Mouse (Mus musculus): ENCODE measurements at regions not wholly inside any gene's neighbourhood (a gene's known extent, or its start where the extent isn't known, plus 50 kb on each side); places are given as distances from the start of the nearest gene placed in this dataset.
"Not testable (repeated sequence)": the region's sequence is repeated elsewhere in the genome, so short reads cannot be mapped to it uniquely, and the experiment has no call there.

DNA sequence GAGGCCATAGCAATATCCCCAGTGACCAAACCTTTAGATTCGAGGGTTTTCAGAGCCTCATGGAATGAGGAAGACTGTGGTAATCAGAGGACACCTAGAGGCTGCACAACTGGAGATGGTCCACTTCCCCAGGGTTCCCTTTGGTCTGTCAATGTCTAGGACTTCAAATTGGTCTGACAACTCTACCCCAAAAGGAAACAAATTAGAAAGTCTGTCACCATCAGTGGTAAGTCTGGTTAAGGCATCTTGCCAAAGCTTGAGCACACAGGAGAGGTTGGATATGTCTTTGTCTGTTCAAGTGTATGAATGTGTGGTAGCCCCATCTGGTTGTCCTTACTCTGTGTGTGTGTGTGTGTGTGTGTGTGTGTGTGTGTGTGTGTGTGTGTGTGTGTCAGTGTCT, 494.3 kb upstream of the Tbl1xr1 start:
- Histone ChIP-seq H3K36me3 (ENCODE audit: insufficient read depth, low read length) (no peaks in the 10 kb centered on the region), H3K4me3 (ENCODE audit: low read depth, low read length) (no peak overlapping the region), H3K27ac (ENCODE audit: low read length) (no peak overlapping the region), H3K9ac (replicated peaks; ENCODE audit: low read depth) (no peak overlapping the region), H3K4me1 (ENCODE audit: insufficient read depth, low read depth, low read length) (no peaks in the 10 kb centered on the region), H3K9me3 (ENCODE audit: low read length) (no peaks in the 10 kb centered on the region), H3K27me3 (replicated peaks; ENCODE audit: insufficient read depth, low read length) (no peaks in the 10 kb centered on the region), H3K4me2 (replicated peaks; ENCODE audit: low read depth, low read length) (no peak overlapping the region)
- no peak for TF ChIP-seq CTCF (IDR thresholded peaks at IDR 0.05)
- no peak for TF ChIP-seq EP300 (IDR thresholded peaks at IDR 0.05)
- WGBS = 69% methylated on average over 1 of the region's 1 CpGs
- ATAC-seq = no peak
- no peak for DNase-seq (ENCODE audit: low spot score)

- Histone ChIP-seq H3K4me3 (ENCODE audit: low read depth, low read length) (no peak overlapping the region), H3K27me3 (replicated peaks; ENCODE audit: insufficient read depth, low read length) (no peaks in the 10 kb centered on the region), H3K4me2 (replicated peaks; ENCODE audit: low read depth, low read length) (no peak overlapping the region), H3K4me1 (ENCODE audit: insufficient read depth, low read depth, low read length) (no peaks in the 10 kb centered on the region), H3K36me3 (ENCODE audit: insufficient read depth, low read length) (no peaks in the 10 kb centered on the region), H3K9me3 (ENCODE audit: low read length) (no peaks in the 10 kb centered on the region), H3K27ac (ENCODE audit: low read length) (no peak overlapping the region), H3K9ac (replicated peaks; ENCODE audit: low read depth) (no peak overlapping the region)
- DNase-seq (ENCODE audit: low spot score) (no peak), ATAC-seq (no peak)
- TF ChIP-seq CTCF (IDR thresholded peaks at IDR 0.05) = no peak
- TF ChIP-seq EP300 (IDR thresholded peaks at IDR 0.05) = no peak
- WGBS = 59% methylated on average over 3 of the region's 3 CpGs
Observed at GRCm38 (mm10) chr3:21585767-21586166, 490.7 kb upstream of the Tbl1xr1 start.

- Histone ChIP-seq H3K4me2 (replicated peaks; ENCODE audit: low read depth, low read length) (no peak overlapping the region), H3K9me3 (ENCODE audit: low read length) (no peaks in the 10 kb centered on the region), H3K27ac (ENCODE audit: low read length) (no peak overlapping the region), H3K4me3 (ENCODE audit: low read depth, low read length) (no peak overlapping the region), H3K27me3 (replicated peaks; ENCODE audit: insufficient read depth, low read length) (no peaks in the 10 kb centered on the region), H3K36me3 (ENCODE audit: insufficient read depth, low read length) (no peaks in the 10 kb centered on the region), H3K4me1 (ENCODE audit: insufficient read depth, low read depth, low read length) (no peaks in the 10 kb centered on the region), H3K9ac (replicated peaks; ENCODE audit: low read depth) (no peak overlapping the region)
- DNase-seq (ENCODE audit: low spot score) (no peak), ATAC-seq (no peak)
- TF ChIP-seq EP300 (IDR thresholded peaks at IDR 0.05) (no peak), CTCF (IDR thresholded peaks at IDR 0.05) (no peak)
- 99% methylated on average over 2 of the region's 2 CpGs for WGBS
Observed at GRCm38 (mm10) chr3:21606846-21607245, 469.6 kb upstream of the Tbl1xr1 start.

GRCm38 (mm10) chr3:21610231-21610630, 466.2 kb upstream of the Tbl1xr1 start:
- no peak overlapping the region for H3K9ac ChIP-seq (replicated peaks; ENCODE audit: low read depth)
- no peaks in the 10 kb centered on the region for H3K9me3 ChIP-seq (ENCODE audit: low read length)
- no peak overlapping the region for H3K4me3 ChIP-seq (ENCODE audit: low read depth, low read length)
- no peak for DNase-seq (ENCODE audit: low spot score)
- TF ChIP-seq EP300 (IDR thresholded peaks at IDR 0.05) = no peak
- no peak for TF ChIP-seq CTCF (IDR thresholded peaks at IDR 0.05)
- H3K27ac ChIP-seq (ENCODE audit: low read length) = no peak overlapping the region
- no peak for ATAC-seq
- H3K4me2 ChIP-seq (replicated peaks; ENCODE audit: low read depth, low read length) = no peak overlapping the region
- H3K36me3 ChIP-seq (ENCODE audit: insufficient read depth, low read length) = no peaks in the 10 kb centered on the region
- H3K4me1 ChIP-seq (ENCODE audit: insufficient read depth, low read depth, low read length) = no peaks in the 10 kb centered on the region
- no peaks in the 10 kb centered on the region for H3K27me3 ChIP-seq (replicated peaks; ENCODE audit: insufficient read depth, low read length)
- WGBS = 88% methylated on average over 2 of the region's 2 CpGs

DNA sequence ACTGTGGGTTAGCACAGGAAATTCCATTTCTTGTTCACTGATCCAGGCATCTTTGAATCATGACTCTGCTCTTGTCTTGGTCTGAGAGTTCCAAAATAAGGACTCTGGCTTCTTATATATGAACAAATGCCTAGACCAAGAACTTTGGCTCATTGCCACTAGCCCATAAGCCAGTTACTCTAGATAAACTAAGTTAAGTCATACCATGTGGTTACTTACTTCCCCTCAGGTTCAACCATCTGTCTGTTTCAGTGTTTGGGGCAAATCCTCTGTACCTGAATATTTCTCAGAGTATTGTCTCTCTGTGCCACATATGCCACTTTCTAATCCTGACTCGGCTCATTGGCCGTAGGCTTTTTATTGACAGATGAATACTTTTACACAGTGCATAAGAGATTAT, 454.7 kb upstream of the Tbl1xr1 start:
- TF ChIP-seq EP300 (IDR thresholded peaks at IDR 0.05) (no peak), CTCF (IDR thresholded peaks at IDR 0.05) (no peak)
- no peak overlapping the region for H3K4me2 ChIP-seq (replicated peaks; ENCODE audit: low read depth, low read length)
- H3K9me3 ChIP-seq (ENCODE audit: low read length) = no peaks in the 10 kb centered on the region
- no peaks in the 10 kb centered on the region for H3K36me3 ChIP-seq (ENCODE audit: insufficient read depth, low read length)
- no peak for DNase-seq (ENCODE audit: low spot score)
- no peak for ATAC-seq
- H3K27ac ChIP-seq (ENCODE audit: low read length) = no peak overlapping the region
- 95% methylated on average over 2 of the region's 2 CpGs for WGBS
- no peaks in the 10 kb centered on the region; the same call in 1 of the 2 replicates for H3K4me1 ChIP-seq (ENCODE audit: insufficient read depth, low read depth, low read length)
- H3K9ac ChIP-seq (replicated peaks; ENCODE audit: low read depth) = no peak overlapping the region
- no peaks in the 10 kb centered on the region for H3K27me3 ChIP-seq (replicated peaks; ENCODE audit: insufficient read depth, low read length)
- no peak overlapping the region for H3K4me3 ChIP-seq (ENCODE audit: low read depth, low read length)

DNA sequence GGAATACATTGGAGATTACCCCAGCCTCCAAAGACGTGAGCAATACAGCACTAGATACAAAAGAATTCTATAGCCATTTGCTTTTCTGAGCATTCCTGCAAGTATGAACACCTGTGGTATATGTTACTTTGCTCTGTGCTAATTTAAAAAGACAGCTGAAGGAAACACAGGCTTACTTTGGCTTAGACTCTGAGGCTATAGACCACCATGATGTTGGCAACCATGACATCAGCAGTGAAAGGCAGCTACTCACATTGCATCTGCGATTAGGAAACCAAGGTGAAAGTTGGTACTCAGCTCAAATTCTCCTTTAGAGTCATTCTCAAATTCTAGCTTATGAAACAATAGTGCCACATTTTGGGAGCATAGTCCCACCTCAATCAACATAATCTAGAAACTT, 451.4 kb upstream of the Tbl1xr1 start:
- Histone ChIP-seq H3K4me1 (ENCODE audit: insufficient read depth, low read depth, low read length) (no peaks in the 10 kb centered on the region; the same call in 1 of the 2 replicates), H3K27ac (ENCODE audit: low read length) (no peak overlapping the region), H3K36me3 (ENCODE audit: insufficient read depth, low read length) (no peaks in the 10 kb centered on the region), H3K27me3 (replicated peaks; ENCODE audit: insufficient read depth, low read length) (no peaks in the 10 kb centered on the region), H3K4me2 (replicated peaks; ENCODE audit: low read depth, low read length) (no peak overlapping the region), H3K9ac (replicated peaks; ENCODE audit: low read depth) (no peak overlapping the region), H3K9me3 (ENCODE audit: low read length) (no peaks in the 10 kb centered on the region), H3K4me3 (ENCODE audit: low read depth, low read length) (no peak overlapping the region)
- DNase-seq (ENCODE audit: low spot score) (no peak), ATAC-seq (no peak)
- TF ChIP-seq EP300 (IDR thresholded peaks at IDR 0.05) = no peak
- TF ChIP-seq CTCF (IDR thresholded peaks at IDR 0.05) = no peak
- 90% methylated on average over 2 of the region's 2 CpGs for WGBS

DNA sequence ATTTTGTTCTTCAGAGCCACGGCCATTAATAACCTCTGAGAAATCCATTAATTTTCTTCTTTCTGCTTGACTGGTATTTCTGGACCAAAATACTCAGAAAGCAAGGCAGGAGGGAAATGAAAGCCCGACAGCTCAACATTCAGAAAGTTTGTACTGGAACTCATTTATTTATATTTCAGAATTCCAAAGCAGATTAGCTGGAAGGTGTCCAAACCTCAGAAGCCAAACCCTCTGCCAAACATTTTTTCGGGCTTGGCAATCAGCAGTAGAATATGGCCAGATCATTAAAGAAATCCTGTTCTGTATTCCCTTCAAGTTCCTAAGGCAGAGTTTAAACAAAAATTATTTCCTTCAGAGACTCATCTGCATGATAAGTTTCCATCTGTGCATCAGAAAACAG, 450.4 kb upstream of the Tbl1xr1 start:
- DNase-seq (ENCODE audit: low spot score) = peak; percentile 74
- H3K4me3 ChIP-seq (ENCODE audit: low read depth, low read length) = no peak overlapping the region

DNA sequence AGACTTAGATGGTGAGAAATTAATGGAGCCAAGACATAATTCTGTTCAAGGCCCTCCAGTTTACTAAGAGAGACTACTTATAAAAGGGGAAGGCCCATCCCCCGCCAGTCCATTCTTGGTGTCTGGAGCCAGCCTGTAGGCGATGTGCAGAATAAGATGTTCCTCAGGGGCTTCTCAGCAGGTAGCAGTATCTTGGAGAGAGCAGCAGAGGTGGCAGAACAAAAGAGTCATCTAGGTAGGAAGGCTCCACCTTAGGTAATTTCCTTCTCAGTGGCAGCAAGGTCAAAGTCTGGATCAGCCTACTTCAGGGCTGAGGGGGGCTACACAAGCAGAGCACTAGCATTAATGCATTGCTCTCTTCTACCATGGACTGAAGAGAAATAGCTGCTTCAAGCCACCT, 449.4 kb upstream of the Tbl1xr1 start:
- not testable (repeated sequence) for H3K27ac ChIP-seq (ENCODE audit: low read length); H3K9ac ChIP-seq (replicated peaks; ENCODE audit: low read depth)
- 94% methylated on average over 2 of the region's 2 CpGs for WGBS

More for the DNA sequence above, 450.4 kb upstream of the Tbl1xr1 start:
- 6% methylated on average over 3 of the region's 3 CpGs for WGBS
- Histone ChIP-seq H3K9ac (replicated peaks; ENCODE audit: low read depth) (no peak overlapping the region), H3K36me3 (ENCODE audit: insufficient read depth, low read length) (no peaks in the 10 kb centered on the region), H3K27ac (ENCODE audit: low read length) (peak overlapping the region; percentile 1; the same call in 1 of the 2 replicates), H3K27me3 (replicated peaks; ENCODE audit: insufficient read depth, low read length) (no peaks in the 10 kb centered on the region), H3K4me2 (replicated peaks; ENCODE audit: low read depth, low read length) (no peak overlapping the region), H3K4me1 (ENCODE audit: insufficient read depth, low read depth, low read length) (no peaks in the 10 kb centered on the region; the same call in 1 of the 2 replicates), H3K9me3 (ENCODE audit: low read length) (no peaks in the 10 kb centered on the region)
- no peak for ATAC-seq
- TF ChIP-seq CTCF (IDR thresholded peaks at IDR 0.05) = no peak
- TF ChIP-seq EP300 (IDR thresholded peaks at IDR 0.05) = 0 out of 2 replicates have a peak, but pooled peaks have one; percentile 46

More for the DNA sequence above, 449.4 kb upstream of the Tbl1xr1 start:
- H3K9me3 ChIP-seq (ENCODE audit: low read length); ATAC-seq; H3K4me3 ChIP-seq (ENCODE audit: low read depth, low read length); DNase-seq (ENCODE audit: low spot score); H3K36me3 ChIP-seq (ENCODE audit: insufficient read depth, low read length); H3K4me2 ChIP-seq (replicated peaks; ENCODE audit: low read depth, low read length); H3K4me1 ChIP-seq (ENCODE audit: insufficient read depth, low read depth, low read length); H3K27me3 ChIP-seq (replicated peaks; ENCODE audit: insufficient read depth, low read length): not testable (repeated sequence)
